Mouse (Mus musculus): ENCODE measurements around the gene Slc7a8.

DNA sequence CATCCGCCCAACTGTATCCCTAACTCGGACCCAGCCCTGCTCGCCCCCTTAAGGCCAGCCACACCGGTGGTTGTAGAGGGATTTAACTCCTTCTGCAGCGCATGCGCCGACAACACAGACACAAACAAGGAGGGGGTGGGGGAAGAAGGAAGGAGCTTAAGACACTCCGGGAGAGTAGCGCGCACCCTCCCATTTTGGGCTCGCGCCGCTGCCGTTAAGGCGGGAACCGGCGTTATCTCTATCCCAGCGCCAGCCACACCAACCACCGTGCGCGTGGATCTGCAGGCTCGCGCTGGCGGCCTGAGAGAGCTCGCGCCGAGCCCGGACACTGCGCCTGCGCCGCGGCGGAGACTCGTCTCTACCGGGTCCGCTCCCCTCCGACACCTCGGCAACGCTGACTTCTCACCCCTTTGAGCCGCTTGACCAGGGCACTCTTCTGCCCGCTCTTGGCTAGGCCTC is 95.7 kb downstream of the Slc7a8 start, which contains the start of gene 1700123O20Rik:
- TF ChIP-seq CTCF (IDR thresholded peaks at IDR 0.05; ENCODE audit: borderline replicate concordance, insufficient read depth, low read length) (no peak), POLR2A (IDR thresholded peaks at IDR 0.05; ENCODE audit: low read depth, low read length) (no peak; the same call in 1 of the 2 replicates)
